Mouse (Mus musculus) left cerebral cortex, adult 9 months (tissue): ENCODE measurements around the gene Arhgap17.

Experiments
- DNase-seq, 2 experiments: peaks; one replicate each; pipeline ENCODE4 v3.0.0; 2022; ENCODE audit warnings: low spot score in 2 of 2

Gene Arhgap17

DNA sequence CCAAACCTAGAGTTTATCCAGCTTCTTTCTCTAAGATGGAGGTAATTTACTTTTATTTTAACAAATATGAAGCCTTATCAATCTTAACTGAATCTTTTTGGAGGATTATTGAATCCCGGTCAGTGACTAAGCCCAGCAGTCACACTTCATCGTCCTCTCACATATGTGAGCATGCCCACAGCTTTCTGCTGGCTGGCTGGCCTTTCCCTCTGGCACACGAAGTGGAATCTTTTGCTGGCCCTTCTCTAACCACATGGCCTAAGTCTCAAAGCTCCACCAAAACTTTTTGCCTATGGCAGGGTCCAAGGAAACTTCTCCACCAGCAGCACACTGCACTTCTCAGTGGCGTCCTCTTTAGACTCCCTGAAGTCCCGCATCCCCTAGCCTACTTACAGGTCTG, 27.8 kb downstream of the Arhgap17 start:
- DNase-seq, result no peak

DNA sequence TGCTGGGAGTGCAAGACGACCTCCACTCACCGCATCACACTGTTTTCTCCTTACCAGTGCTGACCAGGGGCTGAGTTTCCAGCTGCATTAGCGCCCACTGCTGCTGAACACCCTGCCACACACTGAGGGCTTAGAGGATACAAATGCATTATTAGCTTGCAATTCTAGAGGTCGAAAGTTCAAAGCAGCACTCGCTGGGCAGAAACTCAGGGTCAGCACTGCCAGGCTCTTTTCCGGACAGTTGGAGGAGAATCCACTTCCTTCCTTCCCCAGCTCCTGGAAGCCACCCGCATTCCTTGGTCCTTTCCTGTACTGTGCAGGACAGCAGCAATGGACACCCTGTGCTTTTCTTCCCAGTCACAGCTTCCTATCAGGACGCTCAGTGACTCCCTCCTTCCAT, 31.4 kb downstream of the Arhgap17 start:
- no peak for DNase-seq

DNA sequence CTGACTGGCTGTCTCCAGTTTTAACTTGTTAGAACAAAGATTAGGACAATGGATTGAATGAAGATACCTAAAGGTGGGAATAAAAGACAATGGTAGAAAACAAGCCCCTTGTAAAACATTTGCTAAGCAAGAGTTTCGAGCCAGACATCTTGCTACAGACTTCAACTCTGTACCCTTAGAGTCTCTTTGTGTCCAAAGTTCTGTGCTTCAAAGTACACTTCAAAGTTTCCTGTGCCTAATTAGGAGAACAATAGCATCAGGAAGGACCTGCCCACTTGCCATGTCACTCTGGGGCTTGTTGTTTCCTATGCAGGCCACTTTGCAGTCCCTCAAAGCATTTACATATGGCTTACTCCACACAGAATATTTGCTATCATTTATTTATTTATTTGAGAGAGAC, 33.4 kb downstream of the Arhgap17 start:
- DNase-seq, result no peak

DNA sequence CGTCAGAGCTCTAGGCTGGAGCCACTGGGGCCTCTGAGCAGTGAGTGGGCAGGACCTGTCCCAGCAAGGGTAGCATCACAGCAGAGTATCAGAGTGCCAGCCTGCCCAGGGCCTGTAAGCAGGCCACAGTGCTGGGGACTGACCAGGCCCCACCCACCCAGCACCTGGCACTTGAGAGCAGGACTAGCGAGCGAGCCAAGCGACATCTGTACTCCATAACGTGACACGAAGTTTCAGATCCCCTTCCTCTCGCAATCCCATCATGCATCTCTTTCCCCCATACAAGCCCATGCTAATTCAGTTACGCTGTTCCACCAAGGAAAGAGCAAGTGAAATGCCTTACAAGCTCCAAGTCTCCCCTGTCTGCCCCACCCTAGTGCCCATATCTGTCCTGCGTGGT, 39.2 kb downstream of the Arhgap17 start:
- DNase-seq, result no peak

DNA sequence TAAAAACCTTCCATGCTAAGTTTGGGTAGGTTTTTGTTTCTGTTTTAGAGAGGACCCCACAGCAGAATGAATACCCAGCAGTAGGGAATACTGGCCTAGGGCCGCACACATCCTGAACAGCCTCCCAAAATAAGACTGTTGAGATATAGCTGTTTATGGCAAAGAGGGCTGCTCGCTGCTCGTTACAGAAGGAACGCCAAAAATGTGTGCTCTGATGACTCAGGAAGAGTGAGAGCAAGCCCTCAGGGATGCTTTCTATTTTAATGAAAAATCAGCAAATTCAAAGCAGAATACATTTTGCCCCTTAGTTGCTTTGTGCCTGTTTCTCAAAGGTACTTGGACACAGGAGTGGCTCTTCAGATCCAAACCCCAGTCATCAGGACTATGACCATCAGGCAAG, 41.8 kb downstream of the Arhgap17 start:
- DNase-seq, result no peak

DNA sequence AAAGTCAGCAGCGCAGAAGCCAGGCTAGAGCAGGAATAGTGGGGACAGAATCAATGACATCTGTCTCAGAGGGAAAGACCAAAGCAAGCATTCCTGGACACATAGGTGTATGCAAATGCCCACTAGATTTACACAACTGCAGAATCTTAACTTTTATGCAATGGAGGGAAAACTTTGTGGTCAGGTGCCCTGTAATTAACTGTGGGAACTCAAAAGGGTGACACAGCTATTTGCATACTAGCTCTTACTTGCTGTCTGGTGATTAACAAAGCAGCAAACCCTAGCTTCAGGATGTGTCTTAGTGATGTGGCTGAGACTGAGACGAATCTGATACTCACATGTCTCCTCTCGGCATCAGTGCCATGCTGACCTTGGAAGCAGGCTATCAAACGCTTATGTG, 42.8 kb downstream of the Arhgap17 start:
- DNase-seq, result no peak

DNA sequence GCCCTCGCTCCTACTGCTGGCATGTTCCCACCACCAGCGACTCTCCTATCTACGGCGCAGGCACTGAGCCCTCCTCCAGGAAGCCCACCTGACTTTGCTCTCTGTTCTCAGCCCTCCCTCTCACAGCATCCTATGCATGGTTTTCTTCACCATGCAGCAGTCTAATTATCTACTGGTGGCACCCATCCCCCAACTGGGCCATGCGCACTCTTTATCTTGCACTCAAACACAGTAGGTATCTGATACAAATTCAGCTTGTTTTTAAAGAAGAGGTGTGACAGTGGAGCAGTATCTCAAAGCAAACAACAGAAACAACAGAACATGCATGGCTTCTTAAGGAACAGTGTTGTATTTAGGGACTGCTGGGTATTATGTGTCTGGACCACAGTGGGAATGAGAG, 43.7 kb downstream of the Arhgap17 start:
- DNase-seq, result no peak

DNA sequence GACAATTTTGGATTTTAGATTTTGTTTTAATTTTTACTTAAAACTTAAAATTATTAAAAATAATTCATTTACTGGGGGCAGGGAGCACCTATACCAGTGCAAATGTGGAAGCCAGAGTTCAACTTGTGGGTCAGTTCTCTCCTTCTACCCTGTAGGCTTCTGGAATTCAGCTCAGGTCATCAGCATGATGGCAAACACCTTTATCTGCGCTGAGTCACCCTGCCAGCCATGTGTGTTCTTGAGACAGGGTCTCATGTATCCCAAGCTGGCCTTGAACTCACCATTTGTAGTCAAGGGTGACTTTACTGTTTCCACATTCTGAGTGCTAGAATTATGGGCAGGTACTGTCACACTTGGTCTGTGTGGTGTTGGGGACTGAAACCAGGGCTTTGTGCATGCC, 45.6 kb downstream of the Arhgap17 start:
- no peak for DNase-seq

DNA sequence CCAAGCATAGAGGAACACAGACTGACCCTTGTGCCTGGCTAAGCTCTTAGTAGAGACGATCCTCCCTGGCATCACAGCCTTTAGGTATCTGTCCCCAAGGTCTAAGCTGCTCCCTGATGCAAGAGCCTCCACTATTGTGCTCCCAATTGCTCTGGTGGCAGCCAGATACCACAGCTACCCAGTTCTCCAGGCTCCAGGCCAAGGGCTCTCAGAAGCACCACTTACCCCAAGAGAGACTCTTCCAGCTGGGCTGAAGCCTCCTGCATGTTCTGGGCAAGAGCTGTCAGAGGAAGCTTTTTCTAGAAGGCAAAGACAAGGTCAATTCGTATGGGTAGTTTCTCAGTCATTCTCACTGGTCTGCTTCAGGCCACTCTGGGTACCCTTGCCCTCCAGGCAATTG, 46.3 kb downstream of the Arhgap17 start:
- DNase-seq, result no peak

DNA sequence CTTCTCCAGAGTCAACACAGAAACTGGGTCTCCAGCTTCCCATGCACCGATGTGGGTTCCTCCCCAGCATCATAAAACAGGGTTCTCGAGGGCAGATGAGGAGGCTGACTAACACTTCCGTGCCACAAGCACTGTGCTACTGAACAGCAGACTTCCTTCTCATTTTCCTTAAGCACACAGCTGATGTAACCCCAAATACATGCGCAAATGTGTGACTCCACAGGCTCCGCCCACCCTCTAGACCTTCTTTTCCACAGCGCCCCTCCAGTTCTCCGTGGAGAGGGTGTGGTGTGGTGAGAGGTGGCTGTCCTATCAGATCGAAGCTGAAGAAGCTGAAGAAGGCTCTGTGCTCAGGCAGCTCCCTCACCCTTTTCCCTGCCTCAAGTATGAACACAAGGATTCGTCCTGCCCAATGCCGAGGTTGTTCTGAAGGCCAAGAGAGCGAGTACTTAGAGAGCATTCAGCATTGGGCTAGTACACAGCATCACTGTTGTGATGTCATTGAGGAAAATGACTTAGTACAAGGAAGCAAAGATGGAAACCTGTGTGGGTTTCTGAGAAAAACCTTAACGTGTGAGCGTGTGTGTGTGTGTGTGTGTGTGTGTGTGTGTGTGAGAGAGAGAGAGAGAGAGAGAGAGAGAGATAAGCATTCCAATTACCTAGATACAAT, 47.1 kb downstream of the Arhgap17 start:
- no peak for DNase-seq

DNA sequence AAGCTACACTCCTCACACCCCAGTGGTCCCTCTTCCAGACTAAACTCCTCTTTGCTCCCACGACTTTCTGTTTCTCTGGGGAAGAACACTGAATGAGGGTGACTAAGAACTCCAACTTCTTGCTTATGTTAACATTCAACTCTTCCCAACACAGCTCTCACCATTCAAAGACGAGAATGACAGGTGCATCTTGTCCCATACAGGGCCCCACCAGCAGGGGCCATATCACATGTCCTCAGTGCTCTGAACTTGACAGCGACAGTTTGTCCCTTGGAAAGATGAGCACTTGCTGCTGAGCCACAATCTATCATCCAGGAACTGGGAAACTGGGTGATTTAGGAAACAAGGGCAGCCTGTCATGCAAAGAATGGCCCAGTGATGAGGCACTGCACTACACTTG, 57.0 kb downstream of the Arhgap17 start:
- no peak for DNase-seq

DNA sequence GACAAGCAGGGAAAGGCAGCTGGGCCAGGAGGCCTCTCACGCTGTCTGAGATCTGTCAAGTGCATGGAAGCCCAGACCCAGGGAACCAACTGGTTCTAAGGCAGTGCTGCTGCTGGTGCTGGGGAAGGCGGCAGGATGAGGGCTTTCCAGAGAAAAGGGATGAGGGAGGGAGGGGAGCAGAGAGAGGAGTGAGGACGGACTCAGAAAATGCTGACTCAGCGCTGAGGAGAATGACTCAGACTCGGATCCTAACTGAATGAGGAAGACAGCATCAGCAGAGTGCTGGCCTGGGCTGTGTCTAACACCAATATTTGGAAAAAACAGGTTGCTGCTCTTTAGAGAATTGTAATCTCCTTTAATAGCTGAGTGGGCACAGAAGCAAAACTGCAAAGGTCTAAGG, 57.9 kb downstream of the Arhgap17 start:
- no peak for DNase-seq

DNA sequence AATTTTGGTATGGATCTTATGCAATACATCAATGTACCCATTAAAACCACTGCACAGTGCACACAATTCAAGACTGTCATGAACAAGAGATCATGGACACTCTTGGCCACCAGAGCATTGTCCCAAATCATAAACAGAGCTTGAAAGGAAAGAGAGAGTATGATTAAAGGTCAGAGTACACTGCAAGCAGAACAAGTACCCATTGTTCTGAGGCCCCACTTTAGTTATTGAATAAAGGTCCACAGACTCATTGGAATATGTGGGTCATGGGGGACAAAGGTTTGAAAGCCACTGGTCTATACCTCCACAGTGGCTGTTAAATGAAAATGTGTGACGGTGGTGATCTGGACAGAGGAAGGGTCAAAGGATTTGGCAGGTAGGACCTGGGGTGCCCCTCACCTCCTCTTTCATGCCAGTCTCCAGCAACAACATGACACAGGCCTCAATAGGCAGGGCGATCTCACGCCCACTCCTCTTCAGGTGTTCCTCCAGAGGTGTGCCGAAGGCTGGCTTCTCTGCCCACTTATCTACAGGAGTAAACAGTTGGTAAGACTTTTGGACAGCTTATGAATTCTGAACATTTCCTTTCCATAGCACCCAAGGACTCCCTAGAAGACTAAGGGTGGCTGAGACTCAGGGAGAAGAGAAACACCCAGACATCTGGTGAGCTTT, 61.7 kb downstream of the Arhgap17 start:
- DNase-seq, result no peak

DNA sequence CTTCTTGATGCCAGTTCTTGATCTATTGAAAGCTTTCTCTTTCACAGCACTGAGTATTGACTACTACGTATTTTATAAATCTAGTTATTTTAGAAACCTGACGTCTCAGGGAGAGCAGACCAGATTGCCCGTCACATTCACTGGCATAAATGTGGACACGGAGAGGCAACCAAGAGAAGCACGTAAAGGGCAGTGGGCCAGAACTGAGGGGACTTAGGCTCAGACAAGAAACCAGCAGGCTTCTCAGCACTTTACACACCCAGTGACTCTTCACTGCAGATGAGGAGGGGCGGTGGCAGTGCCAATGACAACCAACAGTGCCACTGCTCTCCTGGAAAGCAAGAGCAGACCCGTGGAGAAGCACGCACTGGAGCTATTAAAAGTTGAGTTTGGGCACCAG, 62.5 kb downstream of the Arhgap17 start:
- DNase-seq, result no peak

DNA sequence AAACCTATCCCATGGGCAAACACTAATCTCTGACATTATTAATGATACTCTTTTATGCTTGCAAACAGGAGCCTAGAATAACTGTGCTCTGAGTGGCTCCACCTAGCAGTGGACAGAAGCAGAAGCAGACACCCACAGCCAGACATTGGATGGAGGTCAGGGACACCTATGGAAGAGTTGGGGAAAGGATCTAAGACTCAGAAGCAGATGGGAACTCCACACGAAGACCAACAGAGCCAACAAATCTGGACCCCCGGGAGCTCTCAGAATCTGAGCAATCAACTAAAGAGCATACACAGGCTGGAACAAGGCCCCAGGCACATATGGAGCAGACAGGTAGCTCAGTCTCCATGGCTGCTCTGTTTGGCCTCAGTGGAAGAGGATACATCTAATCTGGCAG, 64.3 kb downstream of the Arhgap17 start:
- no peak for DNase-seq

DNA sequence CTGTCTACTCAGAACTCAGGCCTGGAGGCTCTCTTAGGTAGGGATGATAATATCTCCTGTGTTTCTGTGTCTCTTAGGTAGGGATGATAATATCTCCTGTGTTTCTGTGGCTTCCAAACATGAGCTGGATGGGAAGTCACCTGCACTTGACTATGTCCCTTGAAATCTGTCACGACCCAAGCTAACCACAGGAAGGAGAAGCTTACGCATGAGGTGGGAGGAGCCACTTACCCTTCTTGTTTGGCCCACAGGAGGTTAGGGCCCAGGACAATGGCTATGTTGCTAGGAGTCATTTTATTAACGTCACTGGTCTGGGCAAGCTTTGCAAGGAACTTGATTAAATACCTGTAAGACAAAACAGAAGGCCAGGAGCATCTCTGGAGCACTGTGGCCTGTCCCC, 69.5 kb downstream of the Arhgap17 start:
- DNase-seq, result no peak

DNA sequence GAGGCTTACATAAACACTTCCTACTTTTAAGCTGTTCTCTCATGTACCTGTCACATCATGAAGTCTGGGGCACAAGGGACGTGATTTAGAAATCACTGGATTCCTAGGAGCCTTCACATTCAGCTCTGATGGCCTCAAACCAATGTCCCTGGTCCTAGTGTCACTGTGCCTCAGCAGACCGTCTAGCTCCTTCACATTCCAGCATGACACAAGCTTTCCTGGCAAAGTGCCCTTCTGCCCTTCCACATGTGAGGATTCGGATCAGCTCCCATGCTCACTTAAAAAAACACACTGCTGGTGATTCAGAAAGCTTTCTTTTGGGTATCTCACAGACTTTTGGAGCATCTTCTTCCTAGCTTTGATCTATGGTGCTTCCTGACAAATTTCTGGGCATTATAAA, 71.5 kb downstream of the Arhgap17 start:
- DNase-seq, result no peak

DNA sequence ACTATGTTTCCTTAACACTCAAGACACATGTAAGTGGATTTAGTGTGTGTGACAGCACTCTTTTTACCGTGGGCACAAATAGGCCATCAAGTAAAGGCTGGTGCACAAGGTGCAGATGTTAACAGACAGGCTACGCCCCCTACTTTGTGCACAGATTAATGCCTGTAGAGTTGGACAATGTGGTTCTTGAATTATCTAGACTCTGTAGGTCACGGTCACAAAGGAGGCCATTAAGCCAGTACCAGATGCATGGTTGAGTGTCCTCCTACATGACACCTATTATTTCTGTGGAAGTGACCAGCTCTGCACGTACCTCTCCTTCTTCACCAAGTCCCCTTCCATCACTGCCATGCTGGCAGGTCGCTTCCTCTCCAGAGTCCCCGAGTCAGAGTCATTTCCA, 73.6 kb downstream of the Arhgap17 start:
- DNase-seq, result no peak

DNA sequence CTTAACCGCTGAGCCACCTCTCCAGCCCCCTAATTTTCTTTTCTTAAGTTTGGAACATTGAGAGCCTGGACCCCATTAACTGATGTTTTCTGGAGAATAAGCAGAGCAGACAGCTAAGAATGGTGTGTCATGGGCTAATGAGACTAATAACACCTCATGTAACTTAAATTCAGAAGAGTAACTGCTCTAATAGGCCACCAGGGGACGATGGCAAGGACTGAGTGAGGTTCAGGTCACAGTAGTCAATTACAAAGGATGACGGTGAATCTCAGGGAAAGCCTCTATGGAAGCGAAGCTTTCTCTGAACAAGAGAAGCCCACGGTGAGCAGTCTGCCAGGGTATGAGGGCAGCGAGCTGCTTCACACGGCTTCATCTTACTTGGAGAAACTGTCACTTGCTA, 74.3 kb downstream of the Arhgap17 start:
- DNase-seq, result no peak

DNA sequence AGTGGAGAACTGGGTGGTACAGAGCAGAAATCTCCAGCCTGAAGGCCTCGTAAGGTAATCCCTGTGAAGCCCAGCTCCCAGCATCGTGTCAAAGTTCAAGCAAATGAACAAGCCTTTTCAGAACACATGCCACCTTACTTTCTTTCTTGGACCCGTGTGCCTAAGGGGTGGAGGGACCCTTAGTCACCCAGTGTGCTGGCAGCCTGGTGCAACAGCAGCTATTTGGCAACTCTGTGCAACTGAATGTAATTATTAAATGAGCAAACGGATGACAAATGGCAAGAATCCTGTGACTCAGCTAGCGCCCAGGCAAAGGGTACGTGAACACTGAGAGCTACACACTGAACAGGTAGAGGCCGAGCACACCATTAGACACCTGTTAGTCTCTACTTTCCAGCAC, 75.8 kb downstream of the Arhgap17 start:
- DNase-seq, result no peak

DNA sequence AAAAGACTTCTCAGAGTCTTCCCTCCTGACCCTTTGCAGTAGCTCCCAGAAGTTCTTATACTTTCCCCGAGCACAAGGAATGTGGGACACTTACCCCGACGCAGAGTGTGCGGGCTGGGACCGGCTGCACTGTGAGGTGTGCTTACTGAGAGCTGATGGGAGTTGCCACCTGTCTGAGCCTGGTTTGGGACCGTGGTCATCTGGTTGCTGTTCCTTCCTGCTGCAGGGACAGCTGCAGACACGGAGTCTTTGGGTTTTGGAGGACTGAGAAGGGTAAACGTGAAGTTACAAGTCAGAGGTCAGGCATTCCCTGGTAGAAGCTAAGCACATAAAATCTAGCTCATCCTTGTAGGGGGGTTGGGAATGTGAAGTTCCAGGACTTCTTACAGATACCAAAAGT, 77.8 kb downstream of the Arhgap17 start:
- DNase-seq, result no peak

DNA sequence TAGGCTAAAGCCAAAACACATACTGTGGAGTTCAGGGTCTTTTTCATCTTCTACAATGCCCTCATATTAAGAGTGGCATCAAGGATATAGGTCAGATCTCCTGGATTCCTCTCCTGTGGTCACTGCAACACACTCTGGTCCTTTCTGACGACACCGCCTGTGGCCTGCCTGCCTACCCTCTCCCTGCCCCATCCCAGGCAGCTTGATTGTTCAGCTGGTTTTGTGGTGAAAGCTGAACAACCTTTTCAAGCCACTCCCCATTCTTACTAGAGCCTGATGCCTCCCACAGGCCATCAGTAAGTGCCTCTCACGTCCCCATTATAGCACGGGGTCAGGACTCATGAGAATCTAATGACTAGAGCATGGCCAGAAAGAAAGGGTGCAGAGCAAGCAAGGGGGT, 80.5 kb downstream of the Arhgap17 start:
- DNase-seq, result no peak

DNA sequence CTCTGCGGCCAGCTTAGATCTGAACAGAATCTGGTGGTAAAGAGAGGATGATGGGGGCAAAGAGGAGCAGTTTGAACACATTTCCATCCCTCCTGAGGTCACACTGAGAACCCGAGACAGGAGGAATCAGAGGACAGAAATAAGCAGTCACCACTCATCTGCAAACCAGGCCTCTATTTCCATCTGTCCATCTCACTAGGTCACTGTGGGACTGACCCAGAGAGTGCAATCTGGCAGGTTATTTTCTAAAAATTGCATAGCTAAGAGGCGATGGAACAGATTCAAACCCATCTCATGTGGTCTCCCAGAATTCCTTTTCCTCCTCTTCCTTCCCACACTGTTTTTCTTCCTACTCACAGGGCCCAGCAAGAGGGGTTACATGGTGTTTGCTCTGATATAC, 81.8 kb downstream of the Arhgap17 start:
- DNase-seq, result no peak

DNA sequence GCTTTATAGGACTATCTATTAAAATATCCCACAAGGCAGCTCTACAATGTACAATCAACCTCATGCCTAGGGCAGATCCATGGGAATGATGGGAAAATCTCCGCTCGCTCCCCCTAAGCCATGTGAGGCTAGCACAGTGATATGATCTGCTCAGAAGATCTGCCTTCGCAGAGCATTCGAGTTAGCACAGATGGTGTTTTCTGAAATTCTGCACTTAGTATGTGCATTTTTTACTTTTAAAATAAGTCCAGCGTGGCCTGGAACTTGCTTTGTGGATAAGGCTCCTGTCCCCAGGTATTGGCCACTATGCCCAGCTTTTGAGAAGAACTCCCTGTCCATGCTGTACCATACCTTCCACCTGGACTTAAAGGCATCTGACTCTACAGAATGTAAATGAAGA, 83.8 kb downstream of the Arhgap17 start:
- no peak for DNase-seq
